ENCODE assay signal across 9 mouse cellular contexts in genomic region chr6:22002521-22003199, GRCm38 (mm10). TPM values are rescaled to one million over a fixed set of nuclear protein-coding genes. Genes with fewer than 3 reads are reported as not detected.
DNase-seq lines count a peak whose midpoint lies in the region; ATAC-seq and TF ChIP-seq lines count a peak whose summit lies in the region.
"Had no signal": no experiment of that assay in that cellular context is flagged by ENCODE, and none has a peak within 500 bp of the region (broad histone marks: within the 10 kb centered on the region; RNA-seq: fewer than 3 reads in every experiment).

No protein-coding gene starts in this region.

- intact Hi-C loops in gastrocnemius, adult 2 months (cut with DNase I) = no loop called here
- intact Hi-C loops in heart, postnatal 10 days (cut with DNase I) = no loop called here
- intact Hi-C loops in left cerebral cortex, postnatal 4 days (cut with DNase I) = no loop called here

- peaks cover 3% of the 10 kb centered on the region; the same call in 1 of the 2 replicates for H3K36me3 ChIP-seq in limb, embryonic 14.5 days (ENCODE audit: control insufficient read depth, insufficient read depth, low read length)

- peak; percentile 24; the same call in 1 of the 2 replicates for ATAC-seq in limb, embryonic 14.5 days (ENCODE audit: low FRiP score, low read depth)

- peaks cover 33% of the 10 kb centered on the region for H3K4me1 ChIP-seq in limb, embryonic 14.5 days (ENCODE audit: control insufficient read depth, insufficient read depth, low read length)
- H3K4me1 ChIP-seq in cerebellum, adult 2 months (ENCODE audit: control insufficient read depth, insufficient read depth, low read length) = no peaks in the 10 kb centered on the region

- H3K9me3 ChIP-seq in limb, embryonic 14.5 days (ENCODE audit: control insufficient read depth, low read length) = no peaks in the 10 kb centered on the region

- peak overlapping the region; percentile 89 for H3K27ac ChIP-seq in gastrocnemius, adult 2 months
- no peak overlapping the region for H3K27ac ChIP-seq in limb, embryonic 14.5 days (replicated peaks; ENCODE audit: low read depth, low read length)
- no peak overlapping the region for H3K27ac ChIP-seq in cerebellum, adult 2 months (ENCODE audit: insufficient read depth, low read length)

- DNase-seq in gastrocnemius, adult 2 months = peak; percentile 50
- DNase-seq in gastrocnemius, postnatal 10 days = no peak
- DNase-seq in ZHBTc4 (ENCODE audit: low read depth, low spot score) = peak; percentile 18
- DNase-seq in heart, postnatal 10 days = peak; percentile 68 to 76
- DNase-seq in limb, embryonic 14.5 days (ENCODE audit: low spot score) = no peak
- no peak for DNase-seq in left cerebral cortex, postnatal 4 days
- DNase-seq in cerebellum, adult 2 months = no peak
- DNase-seq in thymus, postnatal 0 days (ENCODE audit: low spot score) = no peak
- DNase-seq: adrenal gland, adult 8-10 months had no signal

- H3K27me3 ChIP-seq in limb, embryonic 14.5 days (ENCODE audit: control insufficient read depth, insufficient read depth, low read length) = no peaks in the 10 kb centered on the region
- H3K27me3 ChIP-seq in cerebellum, adult 2 months (ENCODE audit: control insufficient read depth, insufficient read depth, low read length) = no peaks in the 10 kb centered on the region; the same call in 1 of the 2 replicates

- peak overlapping the region; percentile 21 for H3K4me3 ChIP-seq in gastrocnemius, adult 2 months
- H3K4me3 ChIP-seq in limb, embryonic 14.5 days (replicated peaks; ENCODE audit: low read length) = no peak overlapping the region
- H3K4me3 ChIP-seq in cerebellum, adult 2 months (replicated peaks; ENCODE audit: insufficient read depth, low read depth, low read length) = no peak overlapping the region

- 53% methylated on average over 17 of the region's 17 CpGs for WGBS in limb, embryonic 14.5 days
- WGBS in cerebellum, adult 2 months = 57% methylated on average over 17 of the region's 17 CpGs

- no peak overlapping the region; the same call in 1 of the 2 replicates for H3K4me2 ChIP-seq in limb, embryonic 14.5 days (replicated peaks; ENCODE audit: low read depth, low read length, severe bottlenecking)

- H3K9ac ChIP-seq in limb, embryonic 14.5 days (ENCODE audit: low read depth, low read length, severe bottlenecking) = no peak overlapping the region

- no peak for TF ChIP-seq CTCF in gastrocnemius, adult 2 months (IDR thresholded peaks at IDR 0.05)
- TF ChIP-seq CTCF in cerebellum, adult 2 months (IDR thresholded peaks at IDR 0.05; ENCODE audit: borderline replicate concordance, insufficient read depth, low read depth, low read length) = no peak

- no peak for TF ChIP-seq POLR2A in limb, embryonic 14.5 days (IDR thresholded peaks at IDR 0.05; ENCODE audit: borderline replicate concordance, extremely low read depth, insufficient read depth, insufficient read length)
- no peak for TF ChIP-seq POLR2A in cerebellum, adult 2 months (IDR thresholded peaks at IDR 0.05; ENCODE audit: borderline replicate concordance, insufficient read depth, low read length)

RNA-seq across cellular contexts. Expression of gene Cped1, which starts 16.9 kb away (rescaled TPM):
- total RNA-seq in gastrocnemius, adult 2 months (2021) = 10 to 100 TPM; 22.4 to 24.5 TPM
- 10 to 100 TPM; 15.9 to 27.6 TPM for total RNA-seq in gastrocnemius, postnatal 10 days (2021)
- 10 to 100 TPM; 13.5 to 15.0 TPM for total RNA-seq in heart, postnatal 10 days (2021)
- polyA plus RNA-seq in limb, embryonic 14.5 days (2012; rRNA removed) = 29.2 and 31.0 TPM in 2 replicates
- 44.3 and 55.7 TPM in 2 replicates for polyA plus RNA-seq in limb, embryonic 14.5 days (2014; fragmentation: Nextera tagmentation; extraction: Ambion mirVana)
- 1 to 10 TPM; 2.8 to 5.9 TPM for total RNA-seq in left cerebral cortex, postnatal 4 days (2021)
- 1.1 and 1.3 TPM in 2 replicates for polyA plus RNA-seq in cerebellum, adult 2 months (2012; rRNA removed)
- 0.72 and 0.95 TPM in 2 replicates for polyA plus RNA-seq in thymus, postnatal 0 days (2015; fragmentation: Nextera tagmentation; extraction: Ambion mirVana)

RNA-seq across cellular contexts. Expression of gene Ing3, which starts 53.3 kb away (rescaled TPM):
- 1 to 10 TPM; 9.1 to 9.8 TPM for total RNA-seq in gastrocnemius, adult 2 months (2021)
- total RNA-seq in gastrocnemius, postnatal 10 days (2021) = 10 to 100 TPM; 10.5 to 11.9 TPM
- total RNA-seq in heart, postnatal 10 days (2021) = 10 to 100 TPM; 19.2 TPM
- polyA plus RNA-seq in limb, embryonic 14.5 days (2012; rRNA removed) = 19.8 and 25.3 TPM in 2 replicates
- 52.2 and 54.5 TPM in 2 replicates for polyA plus RNA-seq in limb, embryonic 14.5 days (2014; fragmentation: Nextera tagmentation; extraction: Ambion mirVana)
- total RNA-seq in left cerebral cortex, postnatal 4 days (2021) = 10 to 100 TPM; 21.8 to 22.8 TPM
- polyA plus RNA-seq in cerebellum, adult 2 months (2012; rRNA removed) = 19.3 and 21.1 TPM in 2 replicates
- 76.4 and 81.0 TPM in 2 replicates for polyA plus RNA-seq in thymus, postnatal 0 days (2015; fragmentation: Nextera tagmentation; extraction: Ambion mirVana)

Comparison
In these comparisons a context has a peak if more than half of its experiments do, and no peak if none do; other contexts are left out.
1. DNase-seq: peak in gastrocnemius, adult 2 months (single experiment), ZHBTc4 (single experiment) and heart, postnatal 10 days (2 of 2); none in gastrocnemius, postnatal 10 days (single experiment), limb, embryonic 14.5 days (single experiment), left cerebral cortex, postnatal 4 days (single experiment), cerebellum, adult 2 months (0 of 2) and thymus, postnatal 0 days (single experiment).